Mouse (Mus musculus) gonadal fat pad, adult 2 months (tissue): ENCODE results near the gene Akr1c6. TPM values are rescaled to one million over a fixed set of nuclear protein-coding genes. Genes with fewer than 3 reads are reported as not detected.
"Not testable (repeated sequence)": the region's sequence is repeated elsewhere in the genome, so short reads cannot be mapped to it uniquely, and the experiment has no call there.

Experiments used
- DNase-seq: peaks from one replicate; pipeline ENCODE4 v3.0.0-alpha.2; 2012; ENCODE audit warnings: low read depth
- polyA plus RNA-seq: library from polyadenylated mRNA; depleted of rRNA; stranded (reverse); fragments of >200 nt; gene quantifications from 2 replicates; pipeline ENCODE4 v1.2.3, GENCODE M21; 2012; rRNA removed

Gene Akr1c6
- 0.11 TPM in 1 of 2 replicates, not detected in the other for polyA plus RNA-seq

DNA sequence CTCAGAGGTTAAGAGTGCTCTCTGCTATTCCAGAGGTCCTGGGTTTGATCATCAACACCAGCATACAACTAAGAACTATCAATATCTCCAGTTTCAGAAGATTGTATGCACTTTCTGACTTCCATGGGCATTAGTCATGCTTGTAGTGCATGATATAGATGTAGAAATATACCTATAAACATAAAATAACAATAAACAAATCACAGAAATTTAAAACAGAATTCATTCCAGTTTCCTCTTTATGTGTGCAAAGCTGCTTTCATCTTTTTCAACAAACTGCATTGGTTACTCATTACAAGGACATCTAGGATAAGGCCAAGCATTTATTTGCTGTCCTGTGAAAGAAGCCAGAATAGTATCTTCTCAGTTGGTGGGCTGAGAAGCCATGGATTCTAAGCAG is at the start of gene Akr1c6:
Akr1c6 (plus strand) TSS at position 301 of the 400 bp plus-strand sequence.
- DNase-seq, result no peak

DNA sequence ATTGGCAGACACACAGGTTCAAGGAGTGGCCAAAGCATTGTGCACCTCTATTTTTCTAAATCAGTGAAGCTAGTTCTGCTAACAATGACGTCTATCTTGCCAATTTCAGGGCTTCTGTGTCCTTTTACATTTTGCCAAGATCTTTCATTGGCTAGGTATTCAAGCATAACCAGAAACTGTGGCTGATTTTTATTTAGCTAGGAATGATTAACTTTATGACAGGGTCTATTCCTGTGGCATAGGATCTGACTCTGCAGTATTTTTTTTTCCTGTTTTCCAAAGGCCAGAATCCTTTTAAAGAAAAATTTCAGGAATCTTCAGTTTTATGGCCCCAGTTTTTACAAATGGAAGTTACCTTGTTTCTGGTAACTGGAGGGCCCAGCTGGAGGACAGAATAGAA is 49.2 kb upstream of the Akr1c6 start:
- no peak for DNase-seq

DNA sequence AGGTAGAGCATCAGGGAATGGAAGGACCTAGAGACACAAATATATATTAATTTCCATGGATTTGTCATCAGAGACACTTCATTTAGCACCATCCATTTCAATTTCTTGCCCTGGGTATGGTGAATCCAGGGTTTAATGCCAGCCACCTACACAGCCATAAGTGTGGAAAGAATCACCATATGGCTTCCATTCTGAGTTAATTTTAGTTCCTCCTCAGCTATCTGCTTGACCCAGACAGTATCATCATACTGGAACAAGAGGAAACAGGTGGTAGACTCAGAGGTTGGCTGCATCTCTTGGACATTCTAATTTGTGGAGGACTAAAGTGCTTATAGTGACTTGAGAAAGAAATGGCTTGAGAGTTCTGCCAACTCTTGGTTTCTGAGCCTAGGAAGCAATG is 48.6 kb upstream of the Akr1c6 start:
- no peak for DNase-seq

DNA sequence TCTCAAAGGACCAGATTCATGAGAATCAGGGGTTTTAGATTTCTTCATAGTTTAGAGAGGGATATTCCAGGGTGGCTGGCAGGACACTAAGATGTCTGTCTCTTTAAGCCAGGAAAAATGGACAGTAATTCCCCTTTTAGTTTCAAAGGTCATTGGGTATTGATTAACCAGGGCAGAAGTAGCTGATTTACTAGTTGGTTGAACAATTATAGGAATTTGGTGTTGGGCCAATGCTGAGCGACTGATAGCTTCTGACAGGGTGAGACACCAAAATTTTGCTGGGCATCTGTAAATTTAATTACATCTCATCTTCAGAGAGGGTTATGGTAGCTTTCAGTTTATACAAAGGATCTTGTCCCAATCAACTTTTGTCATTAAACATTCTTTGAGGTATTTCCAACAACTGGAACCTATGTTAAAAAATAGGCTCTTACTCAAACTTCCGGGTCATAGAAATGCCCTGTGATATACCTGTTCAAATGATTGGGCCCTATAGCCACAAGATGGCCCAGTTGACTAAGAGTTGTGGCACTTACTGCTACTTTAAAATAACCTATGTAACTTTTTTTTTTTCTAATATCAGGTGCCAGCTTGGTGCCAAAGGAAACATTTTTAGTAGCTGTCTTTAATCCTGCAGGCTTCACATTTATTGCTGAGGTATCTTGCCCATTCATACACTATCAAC is 45.2 kb upstream of the Akr1c6 start:
- no peak for DNase-seq

DNA sequence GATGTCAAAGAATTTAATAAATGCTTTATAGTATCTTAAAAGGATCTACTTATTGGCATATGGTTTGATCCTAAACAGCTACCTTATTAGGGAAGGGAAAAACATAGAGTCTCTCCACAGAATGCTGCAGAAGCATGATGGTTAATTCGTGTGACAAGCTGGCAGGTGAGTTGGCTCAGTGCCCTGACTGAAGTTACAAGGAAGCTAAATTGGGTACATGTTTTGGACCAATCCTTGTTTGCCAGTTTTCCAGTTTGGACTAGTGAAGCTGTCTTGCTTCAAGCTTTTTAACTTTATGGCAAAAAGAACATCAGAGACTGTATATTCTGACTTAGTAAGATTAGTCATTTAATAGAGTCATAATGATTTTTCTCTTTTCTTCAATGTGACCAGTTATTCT is 33.7 kb upstream of the Akr1c6 start:
- not testable (repeated sequence) for DNase-seq

DNA sequence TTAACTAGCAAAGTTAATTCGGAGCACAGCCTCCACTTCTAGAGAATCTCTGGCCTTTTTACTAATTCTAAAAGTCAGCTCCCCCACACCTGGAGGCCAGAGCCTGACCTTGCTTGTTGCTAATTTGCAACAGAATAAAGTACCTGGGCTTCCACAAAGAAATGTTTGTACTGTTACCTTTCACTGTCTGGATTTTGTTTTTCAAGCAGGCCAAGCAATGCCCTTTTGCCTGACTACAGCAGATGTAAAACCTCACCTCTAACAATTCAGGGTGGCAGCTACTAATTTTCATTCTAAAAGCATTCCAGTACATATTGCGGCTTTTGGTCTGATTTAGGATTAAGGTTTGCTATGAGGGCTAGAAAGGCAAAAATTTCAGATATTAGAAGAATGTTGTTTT is 33.3 kb upstream of the Akr1c6 start:
- DNase-seq, result no peak

DNA sequence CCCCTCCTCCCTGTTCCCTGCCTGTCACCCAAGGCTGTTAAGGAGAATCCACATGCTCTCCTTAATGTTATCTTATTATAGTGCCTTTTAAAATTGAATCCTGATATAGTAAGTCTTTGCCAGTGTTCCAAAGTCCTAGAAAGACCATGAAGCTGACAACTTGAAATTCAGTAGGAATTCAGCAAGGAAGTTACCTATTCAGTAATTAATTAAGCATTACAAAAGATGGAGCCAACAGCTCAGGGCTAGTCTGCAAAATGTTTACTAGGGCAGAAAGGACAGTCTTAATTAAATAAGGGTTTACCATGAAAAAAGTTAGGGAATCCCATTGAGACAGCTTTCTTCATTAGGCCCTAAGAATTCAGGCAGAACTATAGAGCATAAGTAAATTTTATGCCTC is 31.9 kb upstream of the Akr1c6 start:
- DNase-seq, result no peak

DNA sequence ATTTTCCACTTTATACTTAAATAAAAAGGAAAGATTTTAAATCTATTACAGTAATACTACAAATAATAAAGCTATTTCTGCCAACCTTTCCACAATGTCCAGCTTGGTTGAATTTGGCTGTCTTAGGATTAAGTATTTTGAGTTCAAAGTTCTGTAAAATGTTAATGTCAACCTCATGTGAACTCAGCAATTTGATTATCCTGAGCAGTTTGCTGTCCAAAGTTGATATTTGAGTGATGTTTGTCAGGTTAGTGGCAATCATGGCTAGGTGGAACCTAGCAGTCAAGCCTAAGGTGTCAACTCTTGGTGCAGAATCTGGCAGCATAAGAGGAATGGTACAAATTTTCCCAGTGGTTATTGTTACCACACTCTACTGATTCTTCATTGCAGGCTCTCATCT is 29.4 kb upstream of the Akr1c6 start:
- no peak for DNase-seq

DNA sequence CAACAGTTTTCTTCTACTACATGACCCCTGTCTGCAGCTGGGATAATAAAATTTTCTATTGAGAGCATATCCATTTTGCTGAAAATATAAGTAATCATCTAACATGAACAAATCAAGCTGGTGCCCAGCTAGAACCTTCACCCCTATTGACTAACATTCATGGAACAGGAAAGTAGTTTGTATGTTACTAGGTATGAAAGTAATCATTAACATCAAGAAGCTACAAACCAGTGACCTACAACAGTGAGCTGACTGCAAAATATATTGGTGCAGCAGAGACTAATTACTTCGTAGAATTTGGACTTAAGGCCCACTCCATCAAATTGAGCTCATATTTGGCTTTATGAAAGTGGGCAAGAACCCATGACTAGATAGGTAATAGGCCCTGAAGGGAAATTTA is 27.3 kb upstream of the Akr1c6 start:
- no peak for DNase-seq

DNA sequence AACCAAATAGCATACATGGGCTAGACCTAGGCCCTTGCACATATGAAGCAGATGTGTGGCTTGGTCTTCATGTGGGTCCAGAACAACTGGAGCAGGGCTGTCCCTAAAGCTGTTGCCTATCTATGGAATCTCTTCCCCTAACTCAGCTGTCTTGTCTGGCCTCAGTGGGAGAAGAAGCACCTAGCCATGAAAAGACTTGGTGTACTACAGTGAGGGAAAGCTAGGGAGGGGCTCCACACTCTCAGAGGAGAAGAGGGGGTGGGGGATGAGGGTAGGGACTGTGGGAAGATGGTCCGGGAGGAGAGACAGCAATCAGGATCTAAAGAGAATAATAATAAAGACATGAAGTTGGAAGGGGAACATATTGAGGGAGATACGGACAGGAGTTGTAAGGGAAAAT is 5.5 kb upstream of the Akr1c6 start:
- no peak for DNase-seq

DNA sequence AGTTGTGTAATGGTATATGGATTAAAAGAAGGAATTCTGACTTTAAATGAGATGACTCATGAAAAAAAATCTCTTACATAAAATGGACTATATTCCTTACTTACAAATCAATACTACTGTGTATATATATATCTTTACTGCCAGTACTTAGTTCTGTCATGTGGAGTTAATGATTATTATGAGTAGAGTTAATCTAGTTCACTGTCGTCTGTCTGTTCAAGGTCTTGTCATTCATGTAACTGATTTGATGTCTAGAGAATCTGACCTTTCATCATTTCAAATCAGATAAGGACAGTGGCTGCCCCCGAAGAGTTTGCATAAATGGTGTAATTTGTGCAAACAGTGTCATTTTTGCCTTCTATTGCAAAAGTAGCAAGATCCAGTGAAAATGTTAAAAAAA is 5.1 kb upstream of the Akr1c6 start:
- no peak for DNase-seq

DNA sequence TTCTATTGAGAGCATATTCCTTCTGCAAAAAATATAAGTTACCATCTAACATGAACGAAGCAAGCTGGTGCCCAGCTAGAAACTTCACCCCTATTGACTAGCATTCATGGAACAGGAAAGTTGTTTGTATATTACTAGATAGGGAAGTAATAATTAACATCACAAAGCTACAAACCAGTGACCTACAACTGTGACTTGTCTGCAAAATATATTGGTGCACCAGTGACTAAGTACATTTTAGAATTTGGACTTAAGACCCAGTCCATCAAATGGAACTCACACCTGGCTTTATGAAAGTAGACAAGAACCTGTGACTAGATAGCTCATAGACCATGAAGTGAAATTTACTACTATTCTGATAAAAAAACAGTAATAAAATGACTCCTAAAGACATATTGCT is 3.0 kb upstream of the Akr1c6 start:
- DNase-seq, result no peak

DNA sequence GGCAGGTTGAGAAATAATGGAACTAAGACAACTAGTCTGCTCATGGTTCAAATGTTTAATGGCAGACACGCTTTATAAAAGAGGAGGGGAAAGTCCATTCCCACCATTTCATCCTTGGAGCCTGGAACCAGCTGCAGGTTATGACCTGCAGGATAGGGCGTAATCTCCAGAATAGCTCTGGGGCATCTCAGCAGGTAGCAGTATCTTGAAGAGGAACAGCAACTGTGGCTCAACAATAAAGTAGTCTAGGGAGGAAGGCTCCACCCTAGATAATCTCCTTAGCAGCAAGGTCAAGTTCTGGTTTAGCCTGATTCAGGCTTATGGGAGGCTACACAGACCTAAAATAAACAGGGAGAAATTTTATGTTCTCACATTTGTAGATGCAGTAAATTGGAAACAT is 31.5 kb downstream of the Akr1c6 start:
- no peak for DNase-seq

DNA sequence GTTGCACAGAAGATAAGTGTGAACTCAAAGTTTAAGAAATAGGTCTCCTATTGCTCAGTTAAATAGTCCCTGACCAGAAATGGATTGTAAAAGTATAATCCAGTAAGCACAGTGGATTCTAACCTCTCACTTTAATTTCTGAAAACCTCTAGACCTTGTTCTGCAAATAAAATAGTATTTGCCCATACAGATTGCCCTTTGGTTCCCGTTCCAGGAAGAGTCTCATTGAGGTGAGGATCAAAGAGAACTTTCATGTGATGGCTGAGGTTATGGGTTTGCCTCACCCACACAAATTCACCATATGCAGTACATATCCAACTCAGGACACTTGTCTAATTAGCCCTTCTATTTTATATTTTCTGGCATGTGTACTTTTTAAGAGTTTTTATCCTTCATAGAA is 33.8 kb downstream of the Akr1c6 start:
- no peak for DNase-seq

Other genes starting within 250 kb of the Akr1c6 start
- gene Akr1c13, start 243.2 kb upstream of the Akr1c6 start, polyA plus RNA-seq, result 18.9 and 23.6 TPM in 2 replicates
- 21.9 and 35.3 TPM in 2 replicates for gene Akr1c19, start 205.6 kb upstream of the Akr1c6 start, polyA plus RNA-seq
- 8.4 and 9.6 TPM in 2 replicates for gene Akr1c12, start 154.9 kb upstream of the Akr1c6 start, polyA plus RNA-seq
- gene Akr1c20, start 89.0 kb downstream of the Akr1c6 start, polyA plus RNA-seq, result not detected in 2 replicates
- gene Akr1c21, start 139.8 kb downstream of the Akr1c6 start, polyA plus RNA-seq, result not detected in 2 replicates
- gene Akr1e1, start 174.9 kb downstream of the Akr1c6 start, polyA plus RNA-seq, result 4.2 and 5.7 TPM in 2 replicates